Mouse (Mus musculus) kidney, adult 2 months (tissue): ENCODE data around the gene Gm43552. TPM values are rescaled to one million over a fixed set of nuclear protein-coding genes. Genes with fewer than 3 reads are reported as not detected.

ENCODE experiments used
- DNase-seq: peaks from one replicate; pipeline ENCODE4 v3.0.0; 2021
- H3K27ac ChIP-seq: fragments of 200-500 bp; 2 replicates; pipeline ENCODE4 v1.5.1; 2012; ENCODE audit warnings: low read depth, low read length, control low read depth, inconsistent platforms; ENCODE audit not compliant: insufficient read depth
- H3K27me3 ChIP-seq: fragments of 200-500 bp; replicated peaks from 2 replicates; pipeline ENCODE4 v1.6.1; 2012; ENCODE audit warnings: mild to moderate bottlenecking, moderate library complexity, low read length, inconsistent platforms; ENCODE audit not compliant: control insufficient read depth, insufficient read depth
- H3K36me3 ChIP-seq: fragments of 200-500 bp; 2 replicates; pipeline ENCODE4 v1.6.1; 2012; ENCODE audit warnings: mild to moderate bottlenecking, moderate library complexity, low read length, inconsistent platforms; ENCODE audit not compliant: control insufficient read depth, insufficient read depth
- H3K4me1 ChIP-seq: fragments of 200-500 bp; 2 replicates; pipeline ENCODE4 v1.6.1; 2011; ENCODE audit warnings: low read length; ENCODE audit not compliant: control insufficient read depth, insufficient read depth
- H3K4me3 ChIP-seq: fragments of 200-500 bp; 2 replicates; pipeline ENCODE4 v1.5.1; 2011; ENCODE audit warnings: mild to moderate bottlenecking, low read depth, low read length, control low read depth; ENCODE audit not compliant: insufficient read depth
- CTCF ChIP-seq: fragments of 200-500 bp; conservative IDR thresholded peaks from 2 replicates; pipeline ENCODE4 v1.5.1; 2011; ENCODE audit warnings: low read depth, mild to moderate bottlenecking, control low read depth, low read length, moderate library complexity, mixed read lengths; ENCODE audit not compliant: insufficient read depth, insufficient read length
- POLR2A ChIP-seq: fragments of 200-500 bp; IDR thresholded peaks from one replicate; pipeline ENCODE4 v1.6.1; 2011; ENCODE audit warnings: low read depth, low read length, control low read depth
- WGBS: fragments of 180-500 bp; shearing (Covaris S2); methylation state at CpG from one replicate; pipeline ENCODE4 v1.1.7; 2018; 5-methylcytosine and 5-hydroxymethylcytosine counted together
- polyA plus RNA-seq: library from polyadenylated mRNA; depleted of rRNA; stranded (reverse); fragments of >200 nt; gene quantifications from 2 replicates; pipeline ENCODE4 v1.2.3, GENCODE M21; 2012

Gm43552 gene
- polyA plus RNA-seq, 1 experiment: not detected

DNA sequence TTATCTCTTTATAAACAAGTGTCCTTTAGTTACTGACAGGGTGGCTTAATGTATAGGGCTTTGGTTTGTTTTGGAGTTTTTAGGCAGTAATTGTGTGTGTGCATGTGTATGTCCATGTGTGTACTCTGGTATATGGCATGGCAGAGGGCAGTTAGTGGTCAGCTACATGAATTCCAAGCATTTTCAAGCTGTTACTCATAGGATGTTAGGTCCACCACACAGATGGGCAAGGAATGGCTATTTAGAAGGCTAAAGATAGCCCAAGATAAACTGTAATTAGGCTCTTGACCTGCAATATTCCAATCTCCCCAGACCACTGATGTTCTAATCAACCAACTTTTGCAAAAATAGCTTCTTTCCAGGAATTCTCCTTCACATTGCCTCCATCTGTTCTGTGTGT is 54.6 kb downstream of the Gm43552 start:
- no peaks in the 10 kb centered on the region for H3K36me3 ChIP-seq
- H3K4me1 ChIP-seq: no peaks in the 10 kb centered on the region; the same call in 1 of the 2 replicates
- H3K27me3 ChIP-seq: no peaks in the 10 kb centered on the region
- no peak for DNase-seq
- no peak overlapping the region for H3K4me3 ChIP-seq
- TF ChIP-seq CTCF (no peak), POLR2A (no peak)
- H3K27ac ChIP-seq: no peak overlapping the region

DNA sequence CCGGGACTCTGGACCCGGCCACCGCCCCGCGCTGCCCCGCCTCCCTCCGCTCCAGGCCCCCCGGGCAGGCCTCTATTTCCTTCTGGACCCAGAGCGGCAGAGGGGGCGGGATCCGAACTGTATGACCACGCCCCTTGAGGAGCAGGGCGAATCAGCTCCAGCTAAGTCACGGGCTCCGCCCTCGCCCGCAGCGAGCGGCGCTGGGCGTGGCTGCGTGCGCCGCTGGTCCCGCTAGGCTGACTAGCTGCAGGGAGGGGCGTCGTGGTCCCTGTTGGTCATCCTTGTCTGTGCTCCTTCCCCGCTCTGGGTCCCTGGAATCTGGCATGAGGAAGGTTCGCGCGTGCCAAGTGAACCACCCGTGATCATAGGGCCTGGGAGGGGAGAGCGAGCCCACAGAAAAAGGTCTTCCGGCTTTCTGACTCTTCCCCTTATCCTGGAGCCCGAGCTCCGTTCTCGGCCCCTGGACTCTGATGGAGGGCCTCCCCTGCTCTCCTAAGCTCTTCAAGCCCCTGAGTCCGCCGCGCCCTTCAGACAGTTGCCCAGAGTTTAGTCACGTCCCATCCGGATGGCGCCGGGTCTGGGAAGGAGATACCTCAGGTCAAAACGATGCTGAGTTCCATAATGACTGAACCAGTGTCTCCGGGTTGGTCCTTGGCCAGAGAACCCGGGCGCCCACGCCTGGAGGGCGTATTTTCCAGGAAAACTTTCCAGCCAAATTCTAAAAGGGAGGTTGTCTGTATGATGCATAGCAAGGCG is 56.6 kb downstream of the Gm43552 start, which contains the start of gene Ugdh:
Ugdh (minus strand) TSS at position 144 of the 756 bp plus-strand sequence.
- DNase-seq: peak; percentile 99
- Histone ChIP-seq H3K27ac (peak within 1 kb of the TSS; percentile 52), H3K4me3 (peak within 1 kb of the TSS; percentile 84), H3K27me3 (no peaks in the 10 kb centered on the region), H3K36me3 (no peaks in the 10 kb centered on the region), H3K4me1 (no peaks in the 10 kb centered on the region; the same call in 1 of the 2 replicates)
- TF ChIP-seq POLR2A: peak; percentile 96
- no peak for TF ChIP-seq CTCF
- under 1% methylated on average over 51 of the region's 51 CpGs for WGBS

GRCm38 (mm10) chr5:65435363-65435805 is 57.2 kb downstream of the Gm43552 start:
- H3K4me1 ChIP-seq: no peaks in the 10 kb centered on the region; the same call in 1 of the 2 replicates
- no peaks in the 10 kb centered on the region for H3K27me3 ChIP-seq
- peak overlapping the region; percentile 84 for H3K4me3 ChIP-seq
- no peak for TF ChIP-seq CTCF
- TF ChIP-seq POLR2A: peak; percentile 53
- no peaks in the 10 kb centered on the region for H3K36me3 ChIP-seq
- under 1% methylated on average over 47 of the region's 47 CpGs for WGBS
- DNase-seq: no peak
- H3K27ac ChIP-seq: peak overlapping the region; percentile 52; the same call in 1 of the 2 replicates

- H3K36me3 ChIP-seq: no peaks in the 10 kb centered on the region
- no peaks in the 10 kb centered on the region; the same call in 1 of the 2 replicates for H3K4me1 ChIP-seq
- DNase-seq: no peak
- H3K27me3 ChIP-seq: no peaks in the 10 kb centered on the region
- H3K27ac ChIP-seq: no peak overlapping the region
- WGBS: 9% methylated on average over 15 of the region's 15 CpGs
- H3K4me3 ChIP-seq: peak overlapping the region; percentile 84
- no peak for TF ChIP-seq POLR2A
- no peak for TF ChIP-seq CTCF
Observed at GRCm38 (mm10) chr5:65434471-65435362, 57.9 kb downstream of the Gm43552 start.

DNA sequence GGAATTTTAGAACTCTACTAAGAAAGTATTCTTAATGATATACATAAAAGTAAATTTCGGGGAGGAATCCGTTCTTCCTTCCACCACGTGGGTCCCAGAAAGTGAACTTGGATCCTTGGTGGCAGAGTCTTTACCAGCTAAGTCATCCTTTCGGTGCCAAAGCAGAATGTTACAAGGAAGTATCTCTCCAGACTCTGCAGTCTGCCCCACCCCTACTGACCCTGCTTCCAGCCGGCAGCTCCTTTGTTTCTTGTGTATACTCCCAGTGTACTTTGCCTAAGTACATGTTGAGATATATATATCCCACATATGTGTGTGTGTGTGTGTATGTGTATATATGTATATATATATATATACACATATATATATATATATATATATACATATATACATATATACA is 63.2 kb downstream of the Gm43552 start:
- H3K4me1 ChIP-seq: peaks cover 7% of the 10 kb centered on the region
- no peak overlapping the region for H3K4me3 ChIP-seq
- 74% methylated on average over 5 of the region's 5 CpGs for WGBS
- no peaks in the 10 kb centered on the region; the same call in 1 of the 2 replicates for H3K36me3 ChIP-seq
- DNase-seq: no peak
- H3K27ac ChIP-seq: no peak overlapping the region
- no peaks in the 10 kb centered on the region for H3K27me3 ChIP-seq
- TF ChIP-seq CTCF (no peak), POLR2A (no peak)

GRCm38 (mm10) chr5:65428321-65428720 is 64.3 kb downstream of the Gm43552 start:
- H3K4me1 ChIP-seq: peaks cover 12% of the 10 kb centered on the region
- WGBS: 35% methylated on average over 4 of the region's 4 CpGs
- no peak overlapping the region for H3K4me3 ChIP-seq
- H3K27me3 ChIP-seq: no peaks in the 10 kb centered on the region
- no peak for TF ChIP-seq POLR2A
- TF ChIP-seq CTCF: no peak
- peak; percentile 66 for DNase-seq
- H3K27ac ChIP-seq: peak overlapping the region; percentile 45; the same call in 1 of the 2 replicates
- no peaks in the 10 kb centered on the region; the same call in 1 of the 2 replicates for H3K36me3 ChIP-seq

DNA sequence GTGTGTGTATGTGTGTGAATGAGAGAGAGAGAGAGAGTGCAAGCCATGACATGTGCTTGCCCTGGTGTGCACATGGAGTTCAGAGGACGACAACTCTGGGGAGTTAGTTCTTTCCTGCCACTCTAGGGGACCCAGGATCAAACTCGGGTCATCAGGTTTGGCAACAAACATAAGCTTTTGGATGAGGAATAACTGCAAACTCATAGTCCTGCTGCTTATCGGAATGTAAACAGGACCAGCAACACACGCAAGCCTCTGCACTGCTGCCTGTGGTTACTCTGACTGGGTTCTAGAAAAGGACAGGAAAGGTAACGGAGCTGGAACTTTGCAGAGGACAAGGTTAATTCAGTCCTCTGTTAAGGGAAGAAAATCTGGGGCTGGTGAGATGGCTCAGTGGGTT is 67.4 kb downstream of the Gm43552 start:
- DNase-seq: no peak
- Histone ChIP-seq H3K4me3 (no peak overlapping the region), H3K27me3 (no peaks in the 10 kb centered on the region), H3K27ac (no peak overlapping the region), H3K4me1 (peaks cover 17% of the 10 kb centered on the region), H3K36me3 (no peaks in the 10 kb centered on the region; the same call in 1 of the 2 replicates)
- 83% methylated on average over 5 of the region's 5 CpGs for WGBS
- no peak for TF ChIP-seq CTCF
- TF ChIP-seq POLR2A: no peak
